Mouse (Mus musculus): ENCODE measurements around the gene Cdc42bpb.

DNA sequence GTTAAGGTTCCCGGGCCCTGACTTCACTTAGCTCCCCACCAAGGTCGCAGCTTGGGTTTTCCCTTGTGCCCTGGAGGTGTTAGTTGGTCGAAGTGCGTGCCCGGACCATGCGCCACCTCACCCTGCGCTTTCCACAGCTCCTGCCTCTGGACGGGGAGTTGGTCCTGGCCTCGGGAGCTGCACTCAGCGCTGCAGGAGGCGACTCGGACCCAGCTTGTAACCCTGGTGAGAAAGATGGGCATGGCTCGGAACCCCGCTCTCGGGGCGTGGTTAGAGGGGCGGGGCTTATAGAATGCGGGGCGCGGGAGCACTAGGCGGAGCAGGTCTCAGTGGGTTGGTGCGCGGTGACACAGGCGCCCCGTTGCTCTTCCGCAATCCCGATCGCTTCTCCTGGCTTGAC, 103.5 kb downstream of the Cdc42bpb start:
- no peak for TF ChIP-seq CTCF (IDR thresholded peaks at IDR 0.05; ENCODE audit: control insufficient read depth, insufficient read depth, insufficient replicate concordance, low read depth, low read length)
- no peak for TF ChIP-seq POLR2A (IDR thresholded peaks at IDR 0.05; ENCODE audit: control insufficient read depth, low read depth, low read length)
